Mouse (Mus musculus) embryonic fibroblast, embryonic 13.5 days (primary cell): ENCODE data around the gene Stxbp1.

Experiments
- CTCF ChIP-seq: IDR thresholded peaks from 2 replicates; pipeline ENCODE4 v1.5.1; 2011; ENCODE audit warnings: mild to moderate bottlenecking, control low read depth, low read length, moderate library complexity, borderline replicate concordance; ENCODE audit not compliant: insufficient read depth
- POLR2A ChIP-seq: IDR thresholded peaks from 2 replicates; pipeline ENCODE4 v1.6.1; 2011; ENCODE audit warnings: low read depth, mild to moderate bottlenecking, control low read depth, low read length, moderate library complexity

GRCm38 (mm10) chr2:32870275-32871100, 23.4 kb upstream of the Stxbp1 start:
- TF ChIP-seq CTCF: no peak
- no peak for TF ChIP-seq POLR2A
